Mouse (Mus musculus) cortical plate, adult 2 months (tissue): ENCODE measurements around the gene Mettl4. TPM values are rescaled to one million over a fixed set of nuclear protein-coding genes. Genes with fewer than 3 reads are reported as not detected.

Experiments used
- H3K27ac ChIP-seq: fragments of 200-500 bp; 2 replicates; pipeline ENCODE4 v1.5.1; 2012; ENCODE audit warnings: low read length, control low read depth, inconsistent platforms; ENCODE audit not compliant: insufficient read depth
- H3K4me1 ChIP-seq: fragments of 200-500 bp; 2 replicates; pipeline ENCODE4 v1.6.1; 2011; ENCODE audit warnings: low read length; ENCODE audit not compliant: control insufficient read depth, insufficient read depth
- H3K4me3 ChIP-seq: fragments of 200-500 bp; 2 replicates; pipeline ENCODE4 v1.5.1; 2011; ENCODE audit warnings: mild to moderate bottlenecking, low read length, control low read depth; ENCODE audit not compliant: insufficient read depth
- CTCF ChIP-seq: fragments of 200-500 bp; IDR thresholded peaks from 2 replicates; pipeline ENCODE4 v1.5.1; 2011; ENCODE audit warnings: mild to moderate bottlenecking, control low read depth, low read length; ENCODE audit not compliant: insufficient read depth; ENCODE audit errors: extremely low read depth
- POLR2A ChIP-seq: fragments of 200-500 bp; IDR thresholded peaks from 2 replicates; pipeline ENCODE4 v1.6.1; 2011; ENCODE audit warnings: mild to moderate bottlenecking, low read length, control low read depth; ENCODE audit not compliant: insufficient read depth; ENCODE audit errors: extremely low read depth
- polyA plus RNA-seq: library from polyadenylated mRNA; depleted of rRNA; stranded (reverse); fragments of >200 nt; gene quantifications from 2 replicates; pipeline ENCODE4 v1.2.3, GENCODE M21; 2012

The Mettl4 gene
- polyA plus RNA-seq, 1 experiment = 9.4 TPM

DNA sequence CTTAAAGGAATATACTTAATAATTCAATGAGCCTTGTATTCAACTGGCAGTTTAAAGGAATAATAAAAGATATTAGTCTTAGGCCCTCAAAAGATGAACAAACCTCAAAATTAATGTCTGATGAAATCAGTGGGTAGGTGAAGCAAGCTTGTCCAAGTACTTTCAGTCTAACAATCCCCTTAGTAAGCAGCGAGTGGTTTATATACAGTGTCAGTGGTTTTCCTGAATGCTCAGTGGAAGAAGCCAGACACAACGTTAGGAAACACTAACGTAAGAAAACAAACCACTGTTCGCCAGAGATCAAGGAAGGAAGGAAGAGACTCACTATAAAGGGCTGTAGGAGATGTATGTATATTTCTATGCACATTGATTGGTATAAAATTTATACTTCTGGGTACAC, 23.1 kb downstream of the Mettl4 start:
- no peak overlapping the region for H3K27ac ChIP-seq
- TF ChIP-seq POLR2A (no peak), CTCF (no peak)
- H3K4me3 ChIP-seq = no peak overlapping the region
- H3K4me1 ChIP-seq = no peaks in the 10 kb centered on the region

DNA sequence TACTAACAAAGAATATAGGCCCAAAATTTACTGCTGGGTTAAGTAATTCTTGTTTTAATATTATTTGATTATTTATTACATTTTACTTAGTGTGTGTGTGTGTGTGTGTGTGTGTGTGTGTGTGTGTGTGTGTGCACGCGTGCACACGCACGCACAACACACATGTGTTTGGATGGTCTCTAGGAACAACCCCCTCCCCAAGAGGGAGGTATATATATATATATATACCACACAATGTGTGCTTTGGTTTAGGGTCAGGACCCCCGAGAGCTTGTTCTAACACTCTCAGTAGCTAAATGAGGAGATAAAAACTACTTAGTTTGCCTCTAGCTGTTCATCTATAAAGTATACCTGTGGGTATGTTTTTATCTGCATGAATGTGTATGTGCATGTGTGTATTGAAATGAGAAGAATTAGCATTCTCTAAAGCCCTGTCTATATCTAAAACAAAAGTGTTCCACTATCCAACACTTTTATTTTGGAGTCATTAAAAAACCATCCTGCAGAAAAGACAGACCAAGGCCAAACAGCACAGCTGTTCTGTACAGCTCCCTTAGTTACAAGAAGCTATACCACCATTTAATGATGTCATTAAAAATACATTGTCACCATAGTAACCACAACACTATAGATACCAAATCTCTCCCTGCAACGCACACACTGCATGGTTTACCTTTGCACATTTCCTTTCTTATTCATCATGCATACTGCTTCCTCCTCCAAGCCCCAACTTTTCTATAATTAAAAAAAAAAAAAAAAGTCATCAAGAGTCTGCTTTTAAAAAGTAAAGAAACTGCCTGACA, 76.1 kb downstream of the Mettl4 start:
- Histone ChIP-seq H3K4me1 (no peaks in the 10 kb centered on the region), H3K27ac (no peak overlapping the region), H3K4me3 (no peak overlapping the region)
- TF ChIP-seq CTCF (no peak), POLR2A (no peak)
